Mouse (Mus musculus) myocyte (in vitro differentiated cells): ENCODE results near the gene Klf9. TPM values are rescaled to one million over a fixed set of nuclear protein-coding genes. Genes with fewer than 3 reads are reported as not detected.

ENCODE experiments used
- H3K27me3 ChIP-seq: one replicate; pipeline ENCODE4 v1.6.1; 2011; ENCODE audit not compliant: control insufficient read depth, insufficient read depth, insufficient read length
- H3K36me3 ChIP-seq: one replicate; pipeline ENCODE4 v1.6.1; 2011; ENCODE audit not compliant: control insufficient read depth, insufficient read depth
- H3K4me2 ChIP-seq: one replicate; pipeline ENCODE4 v1.6.1; 2011; ENCODE audit warnings: low read depth, control low read depth
- H3K4me3 ChIP-seq: one replicate; pipeline ENCODE4 v1.5.1; 2011; ENCODE audit warnings: mild to moderate bottlenecking, control low read depth, moderate library complexity
- H3K79me2 ChIP-seq: one replicate; pipeline ENCODE4 v1.6.1; 2011; ENCODE audit not compliant: control insufficient read depth, insufficient read depth
- H3ac ChIP-seq: one replicate; pipeline ENCODE4 v1.6.1; 2011; ENCODE audit not compliant: control insufficient read depth, insufficient read length
- CEBPB ChIP-seq: IDR thresholded peaks from 2 replicates; pipeline ENCODE4 v1.6.1; 2011; ENCODE audit warnings: mild to moderate bottlenecking, moderate library complexity; ENCODE audit not compliant: poor library complexity, insufficient read depth, severe bottlenecking
- E2F4 ChIP-seq: IDR thresholded peaks from one replicate; pipeline ENCODE4 v1.6.1; 2011; ENCODE audit warnings: mild to moderate bottlenecking, control low read depth, moderate library complexity; ENCODE audit not compliant: insufficient read depth
- MAX ChIP-seq: IDR thresholded peaks from one replicate; pipeline ENCODE4 v1.6.1; 2011; ENCODE audit warnings: low read depth, mild to moderate bottlenecking, control low read depth
- MYOD1 ChIP-seq, 3 experiments: IDR thresholded peaks; one replicate each; pipeline ENCODE4 v1.6.1; 2011; ENCODE audit warnings: control low read depth in 2 of 3, low read depth in 2 of 3, mild to moderate bottlenecking in 2 of 3, moderate library complexity in 1 of 3; ENCODE audit not compliant: insufficient read length in 2 of 3, control insufficient read depth in 1 of 3
- MYOG ChIP-seq, 3 experiments: IDR thresholded peaks; one replicate each; pipeline ENCODE4 v1.6.1; 2011; ENCODE audit warnings: control low read depth in 2 of 3, low read depth in 2 of 3, mild to moderate bottlenecking in 2 of 3; ENCODE audit not compliant: insufficient read length in 2 of 3, control insufficient read depth in 1 of 3, insufficient read depth in 1 of 3
- POLR2A ChIP-seq: IDR thresholded peaks from one replicate; pipeline ENCODE4 v1.6.1; 2011; ENCODE audit warnings: low read depth, mild to moderate bottlenecking, control low read depth, moderate library complexity; ENCODE audit not compliant: insufficient read length
- POLR2AphosphoS2 ChIP-seq: IDR thresholded peaks from one replicate; pipeline ENCODE4 v1.6.1; 2011; ENCODE audit warnings: low read depth, control low read depth; ENCODE audit not compliant: insufficient read length
- REST ChIP-seq: IDR thresholded peaks from one replicate; pipeline ENCODE4 v1.6.1; 2011; ENCODE audit warnings: mild to moderate bottlenecking, control low read depth, moderate library complexity; ENCODE audit not compliant: insufficient read depth, insufficient read length
- SRF ChIP-seq: IDR thresholded peaks from one replicate; pipeline ENCODE4 v1.6.1; 2011; ENCODE audit warnings: low read depth; ENCODE audit not compliant: control insufficient read depth, insufficient read length
- TCF12 ChIP-seq: IDR thresholded peaks from one replicate; pipeline ENCODE4 v1.6.1; 2011; ENCODE audit warnings: mild to moderate bottlenecking, control low read depth; ENCODE audit not compliant: poor library complexity, insufficient read depth, severe bottlenecking
- TCF3 ChIP-seq: IDR thresholded peaks from one replicate; pipeline ENCODE4 v1.6.1; 2011; ENCODE audit warnings: low read depth, control low read depth; ENCODE audit not compliant: insufficient read length
- USF1 ChIP-seq: IDR thresholded peaks from one replicate; pipeline ENCODE4 v1.6.1; 2011; ENCODE audit warnings: low read depth, mild to moderate bottlenecking, control low read depth, moderate library complexity
- polyA plus RNA-seq: library from polyadenylated mRNA; unstranded; fragments of >200 nt; fragmentation: generic; extraction: Trizol; gene quantifications from one replicate; pipeline ENCODE4 v1.2.1, GENCODE M21; 2012; ENCODE audit warnings: missing spikeins

The Klf9 gene
- polyA plus RNA-seq, 1 experiment, result 7.1 TPM

DNA sequence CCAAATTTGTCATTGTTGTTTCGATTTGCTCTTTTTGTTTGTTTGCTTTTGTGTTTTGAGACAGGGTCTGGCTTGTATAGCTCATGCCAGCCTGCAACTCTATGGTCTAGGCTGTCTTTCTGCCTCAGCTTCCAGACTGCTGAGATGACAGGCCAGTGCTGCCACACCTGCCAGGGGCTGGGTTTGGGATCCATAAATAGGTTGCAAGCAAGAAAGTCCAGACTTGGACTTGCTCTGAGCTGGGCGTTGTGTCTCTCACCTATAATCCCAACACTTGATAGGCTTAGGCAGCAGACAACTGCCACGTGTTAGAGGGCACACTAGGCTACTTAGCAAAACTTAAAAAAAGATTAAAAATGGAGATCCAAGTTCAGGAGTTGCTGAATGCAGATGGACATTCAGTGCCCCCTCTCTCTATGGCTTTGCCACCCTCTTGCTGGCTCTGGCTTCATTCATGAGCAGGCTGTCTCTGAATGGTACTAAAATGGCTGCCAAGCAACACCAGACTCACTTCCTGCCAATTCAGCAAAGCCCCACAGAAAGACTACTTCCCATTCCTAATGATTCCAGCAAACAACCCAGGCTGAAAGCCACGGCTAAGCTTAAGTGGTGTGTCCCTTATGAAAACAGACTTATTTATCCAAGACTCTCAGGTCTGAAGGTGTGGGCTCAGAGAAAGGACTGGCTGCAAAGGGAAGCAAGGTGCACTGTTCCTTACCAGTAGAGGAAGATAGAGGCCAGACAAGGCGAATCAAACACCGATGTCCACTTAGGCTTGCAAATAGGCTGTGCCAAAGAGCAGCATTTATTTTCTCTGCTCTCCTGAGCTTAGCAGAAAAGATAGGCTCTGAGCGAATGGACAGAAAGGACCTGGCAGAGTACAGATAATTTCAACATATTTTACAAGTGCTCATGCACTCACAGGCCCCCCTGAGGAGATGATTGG lies 8.7 kb downstream of the Klf9 start:
- Histone ChIP-seq H3K4me3 (no peak overlapping the region), H3K4me2 (peak overlapping the region; percentile 52), H3K79me2 (peaks cover 52% of the 10 kb centered on the region), H3ac (no peak overlapping the region), H3K27me3 (no peaks in the 10 kb centered on the region), H3K36me3 (no peaks in the 10 kb centered on the region)
- peak in 2 of 3 experiments; percentile 23 to 61 for TF ChIP-seq MYOG (IDR thresholded peaks at IDR 0.05; ENCODE audit: control insufficient read depth in 1 of 3, insufficient read depth in 1 of 3, insufficient read length in 2 of 3, low read depth in 2 of 3)
- peak in 2 of 3 experiments; percentile 12 to 72 for TF ChIP-seq MYOD1 (IDR thresholded peaks at IDR 0.05; ENCODE audit: control insufficient read depth in 1 of 3, insufficient read length in 2 of 3, low read depth in 2 of 3)
- no peak for TF ChIP-seq MAX
- TF ChIP-seq CEBPB, result no peak
- no peak for TF ChIP-seq USF1

DNA sequence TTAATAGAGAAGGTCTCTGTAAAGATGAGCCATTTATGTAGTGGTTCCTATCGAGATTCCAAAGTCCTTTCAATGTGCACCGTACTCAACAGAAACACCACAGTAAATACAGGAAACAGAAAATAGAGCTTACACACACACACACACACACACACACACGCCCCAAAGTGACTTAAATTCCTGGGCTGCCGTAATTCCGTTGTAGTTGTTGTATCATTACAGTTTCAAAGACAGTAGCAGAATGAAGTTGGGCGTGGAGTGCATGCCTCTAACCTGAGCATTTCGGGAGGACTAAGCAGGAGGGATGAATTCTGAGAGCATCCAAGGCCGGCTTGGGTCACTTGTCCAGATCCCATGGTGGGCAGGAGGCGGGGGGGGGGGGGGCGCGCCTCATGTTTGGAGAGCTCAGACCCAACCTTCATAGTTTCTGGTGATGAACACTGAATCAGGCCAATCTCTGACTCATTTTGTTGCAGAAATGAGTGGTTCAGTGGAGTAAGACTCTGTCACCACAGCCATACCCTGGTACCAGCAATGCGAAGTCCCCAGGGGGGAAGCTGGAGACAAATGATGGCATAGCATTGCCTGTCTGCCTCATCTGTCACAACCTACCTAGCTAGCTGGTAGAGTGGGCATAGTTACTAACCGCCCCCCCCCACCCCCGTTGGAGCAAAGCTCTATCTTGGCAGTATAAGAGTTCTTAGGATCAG lies 9.7 kb downstream of the Klf9 start:
- H3ac ChIP-seq, result no peak overlapping the region
- no peak for TF ChIP-seq POLR2A
- TF ChIP-seq CEBPB, result no peak
- TF ChIP-seq E2F4, result no peak
- no peak for TF ChIP-seq TCF3
- TF ChIP-seq MYOD1 (IDR thresholded peaks at IDR 0.05; ENCODE audit: control insufficient read depth in 1 of 3, insufficient read length in 2 of 3, low read depth in 2 of 3), result no peak
- TF ChIP-seq MYOG (IDR thresholded peaks at IDR 0.05; ENCODE audit: control insufficient read depth in 1 of 3, insufficient read depth in 1 of 3, insufficient read length in 2 of 3, low read depth in 2 of 3), result no peak
- no peak for TF ChIP-seq TCF12

DNA sequence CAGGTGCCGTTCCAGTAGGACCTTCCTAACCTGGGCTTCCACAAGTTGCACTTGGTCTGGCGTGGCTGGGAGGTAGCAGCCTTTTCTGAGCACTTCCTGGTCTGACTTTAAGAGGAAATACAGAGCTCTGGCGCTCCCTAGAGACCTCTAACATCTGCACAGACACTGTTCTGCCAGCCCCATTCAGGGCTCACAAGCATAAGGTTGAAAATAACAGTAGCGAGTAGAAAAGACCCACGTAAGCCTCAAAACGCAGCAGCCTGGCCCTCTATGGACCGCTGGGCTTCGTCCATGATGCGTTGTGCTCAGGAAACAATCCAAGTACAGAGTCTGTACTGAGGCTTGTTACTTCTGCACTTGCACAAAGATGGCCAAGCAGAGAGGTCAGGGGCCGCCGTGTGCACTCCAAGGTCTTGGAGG lies 10.6 kb downstream of the Klf9 start:
- Histone ChIP-seq H3K4me2 (no peak overlapping the region), H3K27me3 (no peaks in the 10 kb centered on the region), H3K4me3 (no peak overlapping the region), H3K36me3 (no peaks in the 10 kb centered on the region), H3K79me2 (peaks cover 34% of the 10 kb centered on the region), H3ac (no peak overlapping the region)
- no peak for TF ChIP-seq MYOD1 (IDR thresholded peaks at IDR 0.05; ENCODE audit: control insufficient read depth in 1 of 3, insufficient read length in 2 of 3, low read depth in 2 of 3)
- TF ChIP-seq TCF12, result no peak
- TF ChIP-seq POLR2A, result no peak

More for the DNA sequence above, 9.7 kb downstream of the Klf9 start:
- Histone ChIP-seq H3K79me2 (peaks cover 43% of the 10 kb centered on the region), H3K27me3 (no peaks in the 10 kb centered on the region), H3K4me3 (no peak overlapping the region), H3K36me3 (no peaks in the 10 kb centered on the region), H3K4me2 (peak overlapping the region; percentile 18)

DNA sequence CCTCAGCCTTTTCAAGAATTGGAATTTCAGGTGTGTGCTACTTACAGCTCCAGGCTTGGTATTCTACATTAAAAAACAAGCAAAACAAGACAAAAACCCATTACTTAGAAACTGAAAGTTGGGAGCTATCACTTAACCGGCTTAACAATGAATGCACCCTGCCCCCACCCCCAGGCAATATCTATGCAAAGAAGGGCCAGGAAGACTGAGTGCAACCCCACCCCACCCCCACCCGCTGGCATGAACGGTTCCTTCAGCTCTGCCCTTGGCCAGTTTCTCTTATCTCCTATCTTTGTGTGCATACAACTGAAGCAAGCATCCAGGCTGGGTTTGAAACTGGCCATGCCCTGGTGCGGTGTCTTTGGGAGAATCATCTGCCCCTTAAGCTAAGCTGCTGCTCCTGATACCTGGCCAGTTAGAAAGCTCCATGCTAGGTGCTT lies 11.2 kb downstream of the Klf9 start:
- no peak overlapping the region for H3K4me3 ChIP-seq

DNA sequence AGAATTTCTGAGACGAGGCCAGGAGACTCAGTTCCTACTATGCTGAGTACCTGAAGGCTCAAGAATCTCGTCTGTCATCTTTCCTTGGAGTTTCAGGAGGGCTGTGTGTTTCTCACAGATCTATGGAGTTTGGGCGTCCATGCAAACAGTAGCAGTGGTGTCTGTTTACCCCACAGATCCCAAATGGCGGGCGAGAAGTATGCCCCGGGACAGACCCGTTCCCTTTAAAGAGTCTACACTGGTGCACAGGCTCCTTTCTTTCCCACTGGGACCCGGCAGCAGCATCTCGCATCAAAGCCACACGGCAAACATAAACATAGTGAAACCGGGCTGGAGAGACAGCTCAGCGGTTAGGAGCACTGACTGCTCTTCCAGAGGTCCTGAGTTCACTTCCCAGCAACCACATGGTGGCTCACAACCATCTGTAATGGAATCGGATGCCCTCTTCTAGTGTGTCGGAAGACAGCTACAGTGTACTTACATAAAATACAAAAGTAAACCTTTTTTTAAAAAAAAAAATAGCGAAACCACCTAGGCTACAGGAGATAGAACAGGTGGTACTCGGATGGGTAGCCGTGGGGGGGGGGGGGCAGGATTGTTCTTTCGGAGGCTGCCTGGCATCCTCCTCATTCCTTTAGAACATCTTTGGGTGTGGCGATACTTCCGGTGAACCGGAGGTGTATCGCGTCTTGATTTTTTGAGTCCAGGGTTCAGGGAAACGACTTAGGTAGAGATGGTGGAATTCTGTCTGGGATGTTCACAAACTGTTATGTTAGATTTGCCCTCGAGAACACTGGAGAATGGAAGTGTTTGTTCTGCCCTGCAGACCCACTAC lies 12.0 kb downstream of the Klf9 start:
- Histone ChIP-seq H3K4me2 (no peak overlapping the region), H3K79me2 (peaks cover 23% of the 10 kb centered on the region), H3K36me3 (no peaks in the 10 kb centered on the region), H3K4me3 (no peak overlapping the region), H3ac (no peak overlapping the region), H3K27me3 (no peaks in the 10 kb centered on the region)
- no peak for TF ChIP-seq POLR2A
- no peak for TF ChIP-seq REST
- TF ChIP-seq TCF12, result no peak
- TF ChIP-seq SRF, result no peak
- TF ChIP-seq MYOD1 (IDR thresholded peaks at IDR 0.05; ENCODE audit: control insufficient read depth in 1 of 3, insufficient read length in 2 of 3, low read depth in 2 of 3), result no peak
- no peak for TF ChIP-seq MAX
- TF ChIP-seq USF1, result no peak
- TF ChIP-seq TCF3, result no peak
- no peak for TF ChIP-seq MYOG (IDR thresholded peaks at IDR 0.05; ENCODE audit: control insufficient read depth in 1 of 3, insufficient read depth in 1 of 3, insufficient read length in 2 of 3, low read depth in 2 of 3)
- no peak for TF ChIP-seq E2F4
- no peak for TF ChIP-seq POLR2AphosphoS2
- TF ChIP-seq CEBPB, result no peak

More for the DNA sequence above, 11.2 kb downstream of the Klf9 start:
- no peak overlapping the region for H3ac ChIP-seq
- no peak overlapping the region for H3K4me2 ChIP-seq
- H3K27me3 ChIP-seq, result no peaks in the 10 kb centered on the region
- peaks cover 28% of the 10 kb centered on the region for H3K79me2 ChIP-seq
- no peak for TF ChIP-seq SRF
- no peak for TF ChIP-seq MYOG (IDR thresholded peaks at IDR 0.05; ENCODE audit: control insufficient read depth in 1 of 3, insufficient read depth in 1 of 3, insufficient read length in 2 of 3, low read depth in 2 of 3)
- TF ChIP-seq REST, result no peak
- TF ChIP-seq POLR2A, result no peak
- TF ChIP-seq USF1, result no peak
- H3K36me3 ChIP-seq, result no peaks in the 10 kb centered on the region
